Mouse (Mus musculus) forebrain, embryonic 14.5 days (tissue): Measurements from ENCODE around the gene Rusc1. TPM values are rescaled to one million over a fixed set of nuclear protein-coding genes. Genes with fewer than 3 reads are reported as not detected.

Experiments
- ATAC-seq: fragments of 200-750 bp; cut with Nextera tagmentation; 2 replicates; pipeline ENCODE4 v1.8.0; 2017; ENCODE audit warnings: mild to moderate bottlenecking, moderate library complexity
- DNase-seq: peaks from one replicate; pipeline ENCODE4 v3.0.0-alpha.2; 2015; ENCODE audit warnings: low spot score
- H3K27ac ChIP-seq: fragments of 300-500 bp; sonication (generic); 2 replicates; pipeline ENCODE4 v1.5.1; 2014; ENCODE audit warnings: low read depth, mild to moderate bottlenecking, control low read depth, low read length, moderate library complexity
- H3K27me3 ChIP-seq: fragments of 300-500 bp; sonication (generic); replicated peaks from 2 replicates; pipeline ENCODE4 v1.6.1; 2014; ENCODE audit warnings: low read length, control low read depth, mixed read lengths; ENCODE audit not compliant: control insufficient read depth, insufficient read depth
- H3K36me3 ChIP-seq: fragments of 300-500 bp; sonication (generic); 2 replicates; pipeline ENCODE4 v1.6.1; 2014; ENCODE audit warnings: low read length, control low read depth; ENCODE audit not compliant: control insufficient read depth, insufficient read depth
- H3K4me1 ChIP-seq: fragments of 300-500 bp; sonication (generic); 2 replicates; pipeline ENCODE4 v1.6.1; 2014; ENCODE audit warnings: antibody characterized with exemption, low read length, control low read depth; ENCODE audit not compliant: control insufficient read depth, insufficient read depth
- H3K4me2 ChIP-seq: fragments of 300-500 bp; sonication (generic); 2 replicates; pipeline ENCODE4 v1.6.1; 2014; ENCODE audit warnings: mild to moderate bottlenecking, control low read depth, low read length
- H3K4me3 ChIP-seq: fragments of 300-500 bp; sonication (generic); 2 replicates; pipeline ENCODE4 v1.5.1; 2014; ENCODE audit warnings: low read depth, low read length, control low read depth
- H3K9ac ChIP-seq: fragments of 300-500 bp; sonication (generic); 2 replicates; pipeline ENCODE4 v1.6.1; 2014; ENCODE audit warnings: mild to moderate bottlenecking, low read length, control low read depth, moderate library complexity
- H3K9me3 ChIP-seq: fragments of 300-500 bp; sonication (generic); replicated peaks from 2 replicates; pipeline ENCODE4 v1.6.1; 2016; ENCODE audit warnings: low read length, control low read depth, mixed read lengths; ENCODE audit not compliant: control insufficient read depth
- WGBS: fragments of 180-500 bp; shearing (Covaris S2); extraction: QIAGEN DNeasy Blood & Tissue Kit; methylation state at CpG from one replicate; pipeline ENCODE4 v1.1.7; 2014; 5-methylcytosine and 5-hydroxymethylcytosine counted together
- polyA plus RNA-seq: library from polyadenylated mRNA; unstranded; fragments of >200 nt; fragmentation: Nextera tagmentation; extraction: Ambion mirVana; gene quantifications from 2 replicates; pipeline ENCODE4 v1.2.1, GENCODE M21; 2014

Rusc1 gene
- polyA plus RNA-seq, 1 experiment from 2014 or later: 49.7 TPM

DNA sequence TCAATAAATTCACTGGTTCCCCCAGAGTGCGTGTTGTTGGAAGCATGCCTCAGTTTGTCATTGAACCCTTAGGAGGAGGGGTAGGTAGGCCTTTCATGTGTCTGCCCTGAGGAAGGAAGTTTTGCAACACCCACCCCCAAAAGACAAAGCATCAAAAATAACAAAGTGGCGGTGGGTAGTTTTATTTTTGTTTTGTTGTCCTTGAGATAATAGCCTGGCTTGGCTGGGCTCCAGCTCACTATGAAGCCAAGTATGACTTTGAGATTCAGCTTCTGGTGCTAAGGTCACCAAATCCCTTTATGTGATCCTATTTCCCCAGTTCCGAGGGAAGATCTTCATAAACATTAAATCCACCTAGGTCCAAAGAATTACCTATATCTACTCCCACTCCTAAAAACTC lies 31.1 kb upstream of the Rusc1 start:
- no peaks in the 10 kb centered on the region for H3K4me1 ChIP-seq
- 82% methylated on average over 3 of the region's 3 CpGs for WGBS
- H3K27me3 ChIP-seq: no peaks in the 10 kb centered on the region
- ATAC-seq (no peak), DNase-seq (no peak)
- H3K27ac ChIP-seq: no peak overlapping the region
- H3K4me2 ChIP-seq: no peak overlapping the region
- no peak overlapping the region for H3K4me3 ChIP-seq
- no peaks in the 10 kb centered on the region for H3K36me3 ChIP-seq
- no peak overlapping the region for H3K9ac ChIP-seq
- no peaks in the 10 kb centered on the region for H3K9me3 ChIP-seq

DNA sequence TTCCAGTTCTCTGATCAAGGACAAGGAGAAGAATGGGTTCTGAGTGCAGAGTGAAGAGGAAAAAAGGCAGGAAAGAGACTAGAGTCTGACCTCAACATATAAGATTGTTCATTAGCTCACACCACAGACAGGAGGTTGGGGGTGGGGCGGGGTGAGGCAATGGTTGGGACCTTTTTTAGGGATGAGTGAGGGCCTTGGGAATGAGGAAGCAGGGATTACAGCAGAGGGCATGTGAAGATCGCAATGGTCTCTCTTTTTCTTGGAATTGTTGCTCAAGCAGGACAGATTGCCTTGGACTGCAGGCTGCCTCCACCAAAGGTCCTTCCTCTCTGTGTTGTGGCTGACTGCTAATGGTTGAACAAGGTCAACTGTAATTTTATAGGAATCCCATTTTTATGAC lies 30.2 kb upstream of the Rusc1 start:
- no peak for ATAC-seq
- Histone ChIP-seq H3K9ac (no peak overlapping the region), H3K4me1 (no peaks in the 10 kb centered on the region), H3K36me3 (no peaks in the 10 kb centered on the region), H3K4me2 (no peak overlapping the region), H3K27me3 (no peaks in the 10 kb centered on the region), H3K27ac (no peak overlapping the region), H3K9me3 (no peaks in the 10 kb centered on the region), H3K4me3 (no peak overlapping the region)
- no peak for DNase-seq
- 88% methylated on average over 2 of the region's 2 CpGs for WGBS

DNA sequence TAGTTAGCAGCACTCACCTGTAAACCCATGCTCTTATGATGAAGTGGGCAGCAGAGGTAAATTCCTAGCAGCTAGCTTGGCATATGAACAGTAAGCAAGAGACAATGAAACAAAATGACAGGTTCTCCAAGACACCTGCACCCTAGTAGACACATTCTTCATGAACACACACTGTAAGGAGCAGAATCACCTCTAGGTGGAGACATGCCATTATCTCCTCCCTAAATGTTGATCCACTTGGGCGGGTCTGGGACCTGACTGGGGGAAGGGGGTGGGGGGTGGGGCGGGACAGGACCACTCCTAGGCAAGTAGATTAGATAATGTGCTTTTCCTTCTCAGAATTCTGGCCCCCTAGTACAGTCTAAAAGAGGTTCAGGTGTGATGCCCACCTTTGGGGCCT lies 22.4 kb upstream of the Rusc1 start:
- H3K36me3 ChIP-seq: no peaks in the 10 kb centered on the region
- H3K27ac ChIP-seq: no peak overlapping the region
- H3K4me1 ChIP-seq: no peaks in the 10 kb centered on the region
- DNase-seq (peak; percentile 47), ATAC-seq (no peak)
- H3K27me3 ChIP-seq: no peaks in the 10 kb centered on the region
- no peak overlapping the region for H3K4me3 ChIP-seq
- H3K9ac ChIP-seq: no peak overlapping the region
- H3K9me3 ChIP-seq: no peaks in the 10 kb centered on the region
- no peak overlapping the region for H3K4me2 ChIP-seq
- WGBS: 13% methylated on average over 2 of the region's 2 CpGs

DNA sequence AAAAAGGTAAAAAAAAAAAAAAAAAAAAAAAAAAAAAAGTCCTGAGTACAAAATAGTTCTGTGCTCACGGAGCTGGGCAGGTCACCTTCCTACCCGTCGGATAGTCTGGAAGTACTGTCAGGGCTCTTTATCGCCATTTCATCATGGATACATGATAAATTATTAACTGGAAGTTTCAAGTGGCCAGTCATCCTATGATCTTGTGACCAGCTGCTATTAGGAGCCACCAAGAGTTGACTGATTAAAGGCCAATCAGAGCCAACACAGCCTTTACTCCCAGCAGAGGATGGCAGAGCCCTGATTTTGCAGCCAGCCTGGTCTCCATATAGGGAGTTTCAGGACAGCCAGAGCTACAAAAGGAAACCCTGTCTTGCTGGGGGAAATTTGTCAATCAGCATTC lies 19.9 kb upstream of the Rusc1 start:
- H3K27me3 ChIP-seq: no peaks in the 10 kb centered on the region
- no peaks in the 10 kb centered on the region for H3K4me1 ChIP-seq
- no peak overlapping the region for H3K9ac ChIP-seq
- ATAC-seq (no peak), DNase-seq (no peak)
- H3K4me2 ChIP-seq: no peak overlapping the region
- no peaks in the 10 kb centered on the region for H3K9me3 ChIP-seq
- H3K4me3 ChIP-seq: no peak overlapping the region
- no peak overlapping the region for H3K27ac ChIP-seq
- 91% methylated on average over 4 of the region's 4 CpGs for WGBS
- H3K36me3 ChIP-seq: no peaks in the 10 kb centered on the region

DNA sequence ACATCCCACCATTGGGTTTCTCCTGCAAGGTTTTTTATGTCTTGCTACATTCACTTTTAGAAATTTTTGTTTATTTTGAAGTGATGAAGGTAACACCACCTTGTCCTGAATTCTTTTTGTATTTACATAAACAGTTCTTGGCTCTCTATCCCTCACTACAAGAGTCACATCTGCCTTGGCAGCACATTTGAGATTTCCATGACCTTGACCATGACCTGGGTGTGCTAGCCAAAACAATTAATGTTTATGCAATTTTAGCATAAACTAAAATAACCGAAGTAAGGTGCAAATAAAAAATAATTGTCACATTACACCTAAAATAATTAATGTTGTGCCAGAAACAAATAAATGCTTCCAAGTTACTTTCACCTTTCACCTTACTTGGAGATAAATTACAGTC lies 15.0 kb upstream of the Rusc1 start:
- WGBS: 80% methylated on average over 1 of the region's 1 CpGs
- ATAC-seq (no peak), DNase-seq (no peak)
- no peaks in the 10 kb centered on the region for H3K9me3 ChIP-seq
- no peak overlapping the region for H3K27ac ChIP-seq
- no peak overlapping the region for H3K4me3 ChIP-seq
- H3K9ac ChIP-seq: no peak overlapping the region
- H3K27me3 ChIP-seq: no peaks in the 10 kb centered on the region
- no peaks in the 10 kb centered on the region for H3K36me3 ChIP-seq
- no peaks in the 10 kb centered on the region for H3K4me1 ChIP-seq
- no peak overlapping the region for H3K4me2 ChIP-seq

DNA sequence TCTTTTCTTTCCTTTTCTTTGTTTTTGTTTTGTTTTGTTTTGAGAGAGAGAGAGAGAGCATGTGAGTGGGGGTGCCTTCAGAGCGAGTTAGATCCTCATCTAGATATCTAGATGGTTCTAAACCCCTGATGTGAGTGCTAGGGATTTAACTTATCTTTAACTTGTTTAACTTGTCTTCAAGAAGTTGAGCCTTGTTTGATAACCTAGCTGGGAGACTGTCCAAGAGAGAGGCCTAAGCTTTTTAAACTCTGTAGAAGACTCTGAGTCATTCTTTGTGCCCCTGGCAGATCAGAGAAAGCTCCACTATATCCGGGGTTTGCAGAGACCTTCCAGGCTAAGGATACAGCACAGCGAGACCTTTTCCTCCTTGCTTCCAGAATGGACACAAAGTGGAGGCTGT lies 14.4 kb upstream of the Rusc1 start:
- no peak overlapping the region for H3K9ac ChIP-seq
- 72% methylated on average over 3 of the region's 3 CpGs for WGBS
- no peaks in the 10 kb centered on the region for H3K9me3 ChIP-seq
- ATAC-seq (no peak), DNase-seq (no peak)
- no peaks in the 10 kb centered on the region for H3K4me1 ChIP-seq
- no peak overlapping the region for H3K27ac ChIP-seq
- no peak overlapping the region for H3K4me2 ChIP-seq
- no peaks in the 10 kb centered on the region for H3K36me3 ChIP-seq
- no peaks in the 10 kb centered on the region for H3K27me3 ChIP-seq
- no peak overlapping the region for H3K4me3 ChIP-seq

DNA sequence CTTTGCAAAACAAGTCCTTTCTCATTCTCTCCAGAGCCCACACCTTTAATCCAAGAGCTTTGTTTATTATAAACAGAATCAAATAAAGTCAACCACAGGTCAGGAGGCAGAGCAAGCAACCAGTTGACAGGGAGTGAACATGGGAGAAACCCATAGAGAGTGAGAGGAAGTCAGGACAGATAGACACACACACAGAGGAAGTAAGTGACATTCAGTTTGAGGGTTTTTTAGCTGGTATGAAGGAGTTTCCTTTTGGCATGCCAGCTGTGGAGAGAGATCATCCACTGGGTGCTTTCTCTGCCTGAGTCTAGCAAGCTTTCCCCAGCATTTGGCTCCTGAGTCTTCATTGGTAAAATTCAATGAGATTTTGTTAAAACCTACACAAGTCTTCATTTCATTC lies 13.8 kb upstream of the Rusc1 start:
- Histone ChIP-seq H3K4me2 (no peak overlapping the region), H3K36me3 (no peaks in the 10 kb centered on the region), H3K9ac (no peak overlapping the region), H3K4me3 (no peak overlapping the region), H3K27me3 (no peaks in the 10 kb centered on the region), H3K9me3 (no peaks in the 10 kb centered on the region), H3K27ac (no peak overlapping the region), H3K4me1 (no peaks in the 10 kb centered on the region)
- ATAC-seq (no peak), DNase-seq (no peak)

DNA sequence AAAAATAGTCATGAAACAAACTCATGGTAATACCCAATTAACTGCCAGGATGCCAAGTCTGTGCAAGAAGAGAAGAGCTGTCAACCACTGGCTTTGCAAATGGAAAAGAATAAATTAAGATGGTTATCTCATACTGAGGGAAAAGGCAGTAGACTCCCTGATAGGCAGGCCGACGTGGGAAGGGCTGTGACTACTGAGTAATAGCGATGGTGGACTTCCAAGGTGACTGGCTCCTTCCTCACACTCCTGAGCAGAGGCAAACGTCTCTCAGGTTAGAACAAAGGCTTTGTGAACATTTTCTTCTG lies 10.1 kb upstream of the Rusc1 start:
- H3K36me3 ChIP-seq: peaks cover 18% of the 10 kb centered on the region
- no peaks in the 10 kb centered on the region for H3K27me3 ChIP-seq
- no peak overlapping the region for H3K4me3 ChIP-seq
- no peak overlapping the region for H3K9ac ChIP-seq
- no peak overlapping the region for H3K4me2 ChIP-seq
- no peak overlapping the region for H3K27ac ChIP-seq
- peaks cover 11% of the 10 kb centered on the region for H3K4me1 ChIP-seq
- H3K9me3 ChIP-seq: no peaks in the 10 kb centered on the region
- DNase-seq (no peak), ATAC-seq (no peak)
- WGBS: 79% methylated on average over 4 of the region's 4 CpGs

DNA sequence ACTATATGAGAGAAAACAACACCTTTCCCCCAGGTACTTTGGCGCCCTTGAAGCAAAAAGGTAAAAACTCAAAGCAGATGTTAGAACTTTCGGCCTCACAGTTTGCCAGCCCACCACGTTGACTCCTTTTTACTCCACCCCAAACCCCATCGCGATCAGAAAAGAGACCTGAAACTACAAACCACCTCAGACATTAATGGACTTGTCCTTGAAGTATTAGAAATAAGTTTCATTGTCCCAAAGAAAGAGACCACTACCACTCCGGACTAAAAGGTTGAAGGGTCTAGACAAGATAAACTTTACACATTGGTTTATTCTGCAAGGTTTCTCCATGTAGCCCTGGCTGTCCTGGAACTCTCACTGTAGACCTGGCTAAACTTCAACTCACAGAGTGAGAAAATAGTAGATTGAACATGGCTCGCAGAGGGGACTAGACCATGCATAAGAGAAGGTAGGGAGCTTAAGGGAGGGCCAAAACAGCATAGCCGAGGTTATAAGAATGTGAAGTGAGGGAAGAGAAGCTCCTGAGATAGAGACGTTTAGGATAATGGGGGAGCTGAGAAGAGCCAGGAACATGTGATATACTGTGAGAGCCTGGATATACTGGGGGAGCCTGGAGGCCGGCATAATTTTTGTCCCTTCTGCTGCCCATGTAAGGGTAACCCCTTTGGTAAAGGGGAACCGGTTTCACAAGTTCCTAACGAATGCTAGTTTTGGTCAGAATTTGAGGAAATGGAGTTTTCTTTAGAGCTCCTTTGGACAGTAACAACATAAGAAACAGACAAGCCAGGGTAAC lies 9.6 kb upstream of the Rusc1 start:
- WGBS: 69% methylated on average over 12 of the region's 12 CpGs
- DNase-seq (no peak), ATAC-seq (no peak)
- Histone ChIP-seq H3K4me1 (peaks cover 11% of the 10 kb centered on the region), H3K27ac (peak overlapping the region; percentile 70), H3K9ac (0 out of 2 replicates have a peak overlapping the region, but pooled peaks have one; percentile 22), H3K4me2 (peak overlapping the region; percentile 54), H3K36me3 (peaks cover 23% of the 10 kb centered on the region), H3K27me3 (no peaks in the 10 kb centered on the region), H3K4me3 (peak overlapping the region; percentile 79), H3K9me3 (no peaks in the 10 kb centered on the region)
